Mouse (Mus musculus) embryo, embryonic 11.5 days (tissue): ENCODE data around the gene Wwc2.

Source experiments
- DNase-seq: peaks from one replicate; pipeline ENCODE4 v3.0.0-alpha.2; 2012; ENCODE audit warnings: low read depth, low spot score

The Wwc2 gene

DNA sequence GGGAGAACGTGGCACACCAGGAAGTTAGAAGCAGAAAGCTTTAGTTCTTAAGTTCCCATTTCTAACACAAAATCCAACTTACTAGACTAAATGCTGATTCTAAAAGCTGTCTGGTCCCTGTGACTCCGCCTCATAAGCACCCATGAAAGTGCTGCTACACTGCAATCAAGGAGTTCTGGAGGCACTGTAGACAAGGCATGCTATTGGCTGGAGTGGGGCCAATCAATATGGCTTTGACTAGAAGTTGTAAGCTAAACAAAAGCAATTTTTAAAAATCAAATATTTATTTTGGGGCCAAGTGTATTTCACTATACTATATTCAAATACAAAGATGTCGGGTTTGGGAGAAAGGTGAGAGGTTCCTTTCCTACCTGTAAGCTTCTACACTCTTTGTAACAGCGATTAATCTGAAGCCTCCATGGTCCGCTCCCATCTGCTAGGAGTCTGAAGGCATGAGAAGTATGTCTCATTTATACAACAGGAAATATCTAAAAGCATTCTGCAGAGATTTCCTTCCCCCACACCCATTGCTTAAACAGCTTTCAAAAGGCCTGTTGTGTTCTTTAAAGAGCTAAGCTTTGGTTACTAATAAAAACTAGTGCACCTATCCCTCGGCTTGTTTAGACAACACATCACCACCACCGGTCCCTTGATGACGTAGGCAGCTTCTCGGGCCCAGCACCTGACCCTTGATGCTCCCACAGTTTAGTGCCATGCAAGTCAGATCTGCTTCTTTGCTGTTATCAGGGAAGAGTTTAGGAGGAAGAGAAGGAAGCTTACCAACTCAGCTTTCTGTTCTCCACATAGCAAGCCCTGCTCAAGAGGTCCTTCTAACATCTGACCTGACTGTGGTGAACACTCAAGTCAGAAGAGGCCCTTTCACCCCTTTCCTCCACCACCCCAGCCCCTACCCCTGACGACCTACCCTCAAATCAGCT lies 50.5 kb downstream of the Wwc2 start:
- no peak for DNase-seq

DNA sequence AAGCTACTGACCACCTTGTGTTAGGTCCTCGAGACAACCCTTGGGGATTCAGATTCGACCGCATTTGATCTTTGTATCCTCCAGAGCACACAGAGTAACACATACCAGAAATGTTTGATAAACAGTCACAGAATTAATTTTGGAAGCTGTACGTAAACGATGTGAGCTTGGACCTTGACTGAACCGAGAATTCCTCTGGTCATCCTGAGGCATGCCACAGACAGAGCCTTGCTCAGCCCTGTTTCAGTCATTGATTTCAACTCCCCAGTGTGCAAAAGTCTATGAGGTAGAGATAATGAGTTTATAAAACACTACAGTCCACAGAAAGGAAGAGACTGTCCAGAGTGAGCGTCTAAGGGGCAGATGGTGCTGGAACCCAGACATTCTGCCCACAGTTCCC lies 51.5 kb downstream of the Wwc2 start:
- DNase-seq = no peak

DNA sequence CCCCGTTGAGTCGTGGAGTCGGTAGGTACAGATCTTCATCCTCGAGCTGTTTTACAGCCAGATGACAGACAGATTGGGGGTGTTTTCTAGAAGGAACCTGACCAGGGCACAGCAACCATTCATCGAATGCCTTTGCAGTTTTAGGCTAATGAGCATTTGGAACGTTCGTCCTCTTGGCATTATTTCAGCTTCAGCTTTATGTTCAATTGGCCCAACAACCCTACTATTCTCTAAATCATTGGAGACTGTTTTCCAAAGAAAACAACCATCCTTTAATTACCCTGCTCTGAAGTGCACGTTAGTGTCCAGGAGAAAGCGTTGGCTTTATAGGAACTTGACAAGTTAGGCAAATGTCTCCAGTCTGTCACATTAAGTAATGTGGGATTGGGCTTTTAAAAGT lies 54.3 kb downstream of the Wwc2 start:
- DNase-seq = no peak

DNA sequence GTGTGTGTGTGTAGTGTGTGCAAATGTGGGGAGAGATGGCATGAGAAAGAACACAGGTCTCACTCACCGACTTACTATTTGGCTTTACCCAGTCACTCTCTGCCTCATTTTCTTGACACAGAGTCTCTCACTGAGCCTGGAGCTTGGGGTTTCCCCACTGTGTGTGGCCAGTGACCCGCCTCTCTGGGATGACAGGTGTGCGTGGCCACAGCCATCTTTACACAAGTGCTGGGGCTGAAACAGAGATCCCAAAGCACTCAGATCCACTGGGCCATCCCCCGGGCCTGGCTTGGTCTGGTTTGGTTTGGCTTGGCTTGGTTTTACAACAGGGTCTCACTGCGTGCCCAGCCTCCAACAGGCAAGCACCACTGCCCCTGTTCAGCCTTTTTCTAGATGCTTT lies 55.3 kb downstream of the Wwc2 start:
- DNase-seq = no peak

DNA sequence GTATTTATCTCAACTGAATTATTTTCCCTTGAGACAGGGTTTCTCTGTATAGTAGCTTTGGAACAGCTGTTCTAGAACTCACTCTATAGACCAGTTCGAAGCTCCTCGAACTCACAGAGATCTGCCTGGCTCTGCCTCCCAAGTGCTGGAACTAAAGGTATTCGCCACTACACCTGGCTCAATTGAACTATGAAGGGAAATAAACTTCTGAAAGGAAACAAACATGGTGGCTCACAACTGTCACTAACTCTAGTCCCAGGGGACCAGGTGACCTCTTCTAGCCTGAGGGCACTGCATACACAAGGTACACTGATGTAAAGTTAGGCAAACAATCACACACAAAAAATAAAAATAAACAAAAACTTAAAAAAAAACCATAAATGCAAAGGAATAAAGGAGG lies 57.6 kb downstream of the Wwc2 start:
- no peak for DNase-seq

DNA sequence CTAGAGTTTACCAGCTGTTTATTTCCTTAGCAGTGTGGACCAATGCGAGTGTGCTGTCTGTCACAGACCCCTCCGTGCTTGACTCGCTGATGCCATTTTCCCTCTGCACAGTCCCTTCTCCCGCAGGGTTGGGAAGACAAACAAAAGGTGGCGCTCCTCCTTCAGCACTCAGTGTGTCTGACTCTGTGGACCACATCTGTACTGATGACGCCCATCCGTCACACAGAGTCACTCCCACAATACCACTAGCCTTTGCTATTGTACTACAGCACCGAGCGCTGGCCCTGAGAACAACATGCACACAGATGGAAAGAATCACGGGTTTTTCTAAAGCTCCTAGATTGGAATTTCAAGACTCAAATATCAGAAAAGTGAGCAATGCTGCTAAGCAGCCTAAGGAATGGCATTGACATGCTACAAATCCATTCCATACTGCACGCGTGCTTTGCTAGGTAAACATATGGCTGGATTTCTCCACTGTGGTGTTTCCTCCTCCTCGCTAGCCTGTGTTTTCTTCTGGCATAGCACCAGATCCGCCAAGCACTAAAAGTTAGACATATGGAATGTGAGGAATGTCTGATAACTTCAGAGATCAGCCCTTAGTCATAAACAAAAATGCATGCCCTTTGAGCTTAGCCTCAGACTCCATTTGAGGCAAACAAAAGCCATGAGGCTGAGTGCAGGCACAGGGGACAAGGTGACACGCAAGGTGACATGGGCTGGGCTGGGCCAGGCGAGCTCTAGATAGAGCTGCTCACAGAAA lies 58.5 kb downstream of the Wwc2 start:
- peak; percentile 35 for DNase-seq

DNA sequence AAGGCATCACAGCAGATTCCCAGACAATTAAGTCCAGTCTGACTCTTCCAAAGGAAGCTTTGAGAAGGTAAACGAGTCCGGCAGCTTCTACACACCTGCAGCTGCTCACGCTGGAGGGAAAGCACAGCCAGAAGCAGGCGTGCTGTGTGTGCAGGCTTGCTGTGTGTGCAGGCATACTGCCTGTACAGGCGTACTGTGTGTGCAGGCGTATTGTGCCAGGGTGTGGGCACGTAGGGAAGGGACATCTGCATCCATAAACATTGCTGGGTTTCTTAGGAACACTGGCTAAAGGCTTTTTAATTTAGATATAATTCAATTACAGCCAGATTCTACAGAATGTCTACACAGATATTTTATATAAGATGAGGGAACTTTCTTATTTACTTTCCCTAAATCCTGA lies 59.4 kb downstream of the Wwc2 start:
- no peak for DNase-seq

DNA sequence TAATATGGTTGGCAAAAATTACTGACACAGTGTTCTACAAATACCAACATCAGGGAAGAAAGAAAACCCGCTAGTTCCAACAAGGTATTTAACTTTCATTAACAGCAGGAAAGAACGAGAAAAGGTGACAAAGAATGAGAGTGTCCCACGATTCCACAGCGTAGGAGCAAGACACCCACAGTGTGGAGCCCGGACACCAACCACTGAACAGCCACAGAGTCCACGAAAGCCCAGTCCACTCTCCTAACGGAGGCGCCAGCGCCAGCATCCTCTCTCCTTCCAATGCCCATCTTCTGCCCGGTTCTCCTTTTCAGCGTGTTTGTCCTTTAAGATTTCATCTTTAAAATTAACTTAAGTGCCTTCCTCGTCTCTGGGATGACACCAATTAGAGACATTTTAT lies 61.1 kb downstream of the Wwc2 start:
- DNase-seq = no peak

DNA sequence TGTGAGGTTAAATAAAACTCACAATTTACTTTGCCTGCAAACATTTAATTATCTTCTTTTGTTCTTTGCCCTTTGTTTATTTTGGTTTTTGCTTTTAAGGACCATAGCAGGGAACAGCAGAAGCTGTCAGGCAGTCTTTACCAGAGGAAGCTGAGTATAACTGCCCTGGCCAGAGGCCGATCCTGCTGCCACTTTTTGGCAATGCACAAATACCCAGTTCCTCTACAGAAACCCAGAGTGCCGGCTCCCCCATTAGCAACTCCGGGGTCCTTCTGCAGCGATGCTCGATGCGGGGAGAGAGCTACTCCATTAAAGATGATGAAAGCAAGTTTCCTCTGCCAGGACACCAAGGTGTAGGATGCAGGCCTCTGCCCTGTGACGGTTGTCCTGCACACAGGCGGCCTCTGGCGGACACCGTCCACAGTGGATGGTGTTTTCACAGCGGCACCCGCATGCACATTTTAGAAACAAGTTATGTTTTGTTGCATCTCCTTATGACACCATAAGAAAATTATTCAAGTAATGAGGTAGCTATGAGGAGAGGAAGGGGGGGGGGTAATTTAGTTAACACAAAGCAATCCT lies 62.0 kb downstream of the Wwc2 start:
- DNase-seq = no peak

DNA sequence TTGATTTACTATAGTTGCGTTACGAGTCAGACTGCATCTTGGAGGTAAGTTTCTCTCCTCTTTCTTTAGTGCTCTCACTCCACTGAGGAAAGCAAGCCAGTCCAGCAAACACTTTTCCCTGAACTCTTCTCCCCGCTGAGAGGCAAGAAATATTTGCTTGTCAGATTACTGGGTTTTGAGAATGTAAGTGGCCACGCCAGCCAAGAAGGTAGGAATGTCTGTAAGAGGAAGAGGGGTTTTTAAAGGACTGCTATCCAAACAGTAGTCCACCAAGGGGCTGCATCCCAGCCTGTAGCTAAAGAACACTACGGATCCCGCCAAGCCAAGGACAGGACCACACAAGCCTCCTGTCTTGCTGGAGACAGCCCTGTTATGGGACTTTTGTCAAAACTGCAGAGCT lies 65.8 kb downstream of the Wwc2 start:
- DNase-seq = no peak

DNA sequence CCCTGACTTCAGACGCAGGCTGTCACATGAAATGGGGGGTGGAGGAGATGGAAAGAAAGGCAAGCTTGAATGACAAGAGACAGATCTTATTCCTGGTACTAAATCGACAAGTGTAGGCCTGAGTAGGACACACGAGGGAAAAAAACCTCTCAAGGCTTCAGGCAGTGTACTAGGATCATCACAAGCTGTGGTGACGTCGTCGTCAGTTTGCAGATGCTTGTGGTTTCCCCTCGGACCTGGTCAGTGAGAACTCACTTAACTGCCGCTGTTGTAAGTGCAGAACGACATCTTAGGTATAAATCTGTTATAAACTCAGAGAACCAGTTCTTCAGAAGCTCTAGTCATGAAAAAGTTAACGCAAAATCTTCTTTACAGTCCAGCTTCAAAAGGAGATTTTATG lies 67.9 kb downstream of the Wwc2 start:
- no peak for DNase-seq

DNA sequence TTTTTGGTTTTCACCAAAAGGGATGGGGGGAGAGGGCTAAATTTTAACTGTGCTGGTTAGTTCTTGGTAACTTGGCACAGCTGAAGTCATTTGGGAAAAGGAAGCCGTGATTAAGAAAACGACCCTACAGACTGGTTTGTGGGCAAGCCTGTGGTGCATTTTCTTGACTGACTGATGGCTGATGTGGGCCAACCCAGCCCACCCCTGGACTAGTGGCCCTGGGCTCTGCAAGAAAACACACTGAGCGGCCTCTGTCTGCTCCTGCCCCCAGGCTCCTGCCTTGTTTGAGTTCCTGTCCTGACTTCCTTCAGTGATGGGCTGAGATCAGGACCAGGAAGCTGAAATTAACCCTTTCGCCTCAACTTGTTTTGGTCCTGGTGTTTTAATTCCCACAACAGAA lies 68.7 kb downstream of the Wwc2 start:
- no peak for DNase-seq

DNA sequence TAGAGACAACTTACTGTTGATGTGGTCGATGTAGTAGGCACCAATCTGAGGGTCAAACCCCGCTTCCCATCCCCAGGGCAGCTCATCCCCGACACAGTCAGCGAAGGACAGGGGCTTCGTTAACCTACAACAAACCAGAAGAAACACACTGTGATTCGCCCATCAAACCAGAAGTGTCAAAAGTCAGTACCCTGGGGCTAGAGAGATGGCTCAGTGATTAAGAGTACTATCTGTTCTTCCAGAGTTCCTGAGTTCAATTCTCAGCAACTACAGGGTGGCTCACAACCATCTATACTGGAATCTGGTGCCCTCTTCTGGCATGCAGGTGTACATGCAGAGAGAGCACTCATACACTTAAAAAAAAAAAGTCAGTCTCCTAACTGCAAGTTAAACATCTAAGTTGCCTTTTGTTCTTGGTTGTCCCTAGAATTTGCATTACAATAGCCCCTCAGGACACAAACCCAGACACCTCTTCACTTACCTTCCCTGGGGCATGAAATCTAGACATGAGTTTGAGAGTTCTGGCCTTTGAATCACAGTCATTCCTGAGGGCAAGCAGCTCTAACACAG lies 70.1 kb downstream of the Wwc2 start:
- DNase-seq = no peak

DNA sequence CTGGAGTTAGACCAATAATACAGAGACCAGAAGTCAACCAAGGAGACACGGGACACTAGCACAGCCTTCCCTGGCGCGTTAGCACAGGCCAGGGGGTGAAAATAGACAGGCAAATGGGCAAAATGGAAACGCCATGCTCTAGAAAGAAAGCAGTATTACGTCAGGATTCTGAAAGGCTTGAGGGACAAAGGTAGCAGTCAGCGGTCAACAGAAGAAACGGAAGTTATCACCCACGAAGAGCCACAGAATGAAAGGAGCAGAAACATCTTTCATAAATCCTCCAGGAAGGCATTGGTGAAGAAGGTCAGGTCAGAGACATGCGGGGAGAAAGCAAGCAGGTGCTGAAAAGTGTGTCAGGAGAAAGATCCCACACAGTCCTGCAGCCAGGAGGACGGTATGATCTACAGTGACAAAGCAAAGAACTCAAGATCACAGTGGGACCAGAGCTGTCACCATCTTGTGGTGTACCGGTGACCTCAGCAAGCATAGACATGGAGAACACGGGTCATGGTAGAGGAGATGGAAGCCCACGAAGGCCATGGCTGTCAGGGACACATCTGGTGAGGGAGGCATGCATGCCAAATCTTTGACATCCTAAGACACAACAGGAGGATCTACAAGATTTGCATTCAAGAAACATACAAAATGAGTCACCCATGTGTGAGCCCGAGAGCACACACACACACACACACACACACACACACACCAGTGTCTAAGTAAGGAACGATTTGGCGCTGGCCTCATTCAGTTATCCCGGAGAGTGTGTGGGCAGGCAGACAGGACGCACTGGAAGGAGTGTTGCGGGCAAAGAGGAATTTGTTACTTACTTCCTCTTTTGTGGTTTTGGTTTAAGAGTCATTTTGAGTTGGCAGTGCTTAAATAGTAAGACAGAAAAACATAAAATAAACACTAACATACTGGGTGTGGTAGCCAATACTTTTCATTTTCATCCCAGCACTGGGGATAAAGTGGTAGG lies 73.4 kb downstream of the Wwc2 start:
- no peak for DNase-seq

DNA sequence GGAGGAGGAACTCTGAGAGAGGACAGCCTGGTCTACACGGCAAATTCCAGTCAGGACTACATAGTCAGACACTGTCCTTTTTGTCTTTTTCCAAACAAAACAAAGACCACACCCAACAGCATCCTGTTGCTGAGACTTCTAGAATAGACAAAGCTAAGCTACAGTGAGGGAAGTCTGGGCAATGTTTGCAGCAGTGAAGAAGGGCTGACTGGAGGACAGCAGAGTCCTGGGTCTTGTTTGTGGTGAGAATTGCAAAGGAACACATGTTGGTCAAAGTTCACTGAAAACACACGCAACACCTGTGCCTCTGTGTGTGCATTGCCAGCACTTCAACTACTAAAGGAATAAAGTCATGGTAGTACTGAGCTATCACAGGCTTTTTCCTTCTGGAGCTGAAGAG lies 75.2 kb downstream of the Wwc2 start:
- no peak for DNase-seq

DNA sequence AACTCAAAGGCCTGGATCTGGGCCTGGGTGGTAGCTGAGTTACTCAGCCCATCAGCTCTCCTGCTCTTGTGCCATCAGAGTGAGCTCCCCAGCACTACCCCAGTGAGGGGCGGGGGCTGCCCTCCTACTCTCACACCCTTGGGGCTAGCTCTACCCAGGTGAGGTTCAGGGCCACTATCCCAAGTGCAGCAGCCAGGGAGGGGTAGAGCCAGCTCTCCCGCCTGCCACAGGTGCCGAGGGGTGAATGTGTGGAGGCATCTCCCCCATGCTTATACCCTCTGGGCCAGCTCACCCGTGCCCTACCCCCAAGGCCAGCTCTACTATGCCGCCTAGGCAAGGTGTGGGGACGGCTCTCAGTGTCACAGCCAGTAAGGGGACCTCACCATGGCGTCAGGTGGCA lies 75.8 kb downstream of the Wwc2 start:
- DNase-seq = no peak

DNA sequence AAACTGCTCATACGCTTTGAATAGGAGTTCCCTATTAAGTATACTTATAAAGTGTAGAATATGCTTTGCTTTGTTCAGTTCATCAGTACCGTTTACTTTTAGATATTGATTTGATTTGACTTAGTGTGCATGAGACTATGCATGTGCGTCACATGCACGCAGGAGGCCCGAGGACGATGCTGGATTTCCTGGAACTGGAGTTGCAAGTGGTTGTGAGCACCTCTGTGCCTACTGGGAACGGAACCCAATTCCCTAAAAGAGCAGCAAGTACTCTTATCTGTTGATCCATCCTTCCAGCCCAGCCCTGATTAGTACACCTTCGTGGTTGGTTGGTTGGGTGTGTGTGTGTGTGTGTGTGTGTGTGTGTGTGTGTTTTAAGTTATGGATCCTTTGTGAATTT lies 76.6 kb downstream of the Wwc2 start:
- no peak for DNase-seq

DNA sequence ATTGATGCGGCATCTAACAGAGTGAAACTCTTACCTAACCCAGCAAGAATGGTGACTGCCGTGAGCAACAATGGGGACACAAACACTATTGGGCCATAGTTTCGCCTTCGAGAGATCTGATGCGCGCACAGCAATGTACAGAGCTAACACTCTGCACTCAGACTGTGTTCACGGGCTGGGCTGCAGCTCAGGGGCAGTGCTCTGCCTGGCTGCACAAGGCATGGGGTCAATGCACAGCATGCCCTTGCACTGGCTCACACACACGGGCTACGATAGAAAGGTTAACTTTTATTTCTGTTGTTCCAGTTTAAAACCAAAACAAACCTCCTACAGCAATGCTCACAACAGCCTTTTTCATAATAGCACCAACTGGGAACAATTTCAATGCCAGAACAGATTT lies 77.1 kb downstream of the Wwc2 start:
- no peak for DNase-seq

DNA sequence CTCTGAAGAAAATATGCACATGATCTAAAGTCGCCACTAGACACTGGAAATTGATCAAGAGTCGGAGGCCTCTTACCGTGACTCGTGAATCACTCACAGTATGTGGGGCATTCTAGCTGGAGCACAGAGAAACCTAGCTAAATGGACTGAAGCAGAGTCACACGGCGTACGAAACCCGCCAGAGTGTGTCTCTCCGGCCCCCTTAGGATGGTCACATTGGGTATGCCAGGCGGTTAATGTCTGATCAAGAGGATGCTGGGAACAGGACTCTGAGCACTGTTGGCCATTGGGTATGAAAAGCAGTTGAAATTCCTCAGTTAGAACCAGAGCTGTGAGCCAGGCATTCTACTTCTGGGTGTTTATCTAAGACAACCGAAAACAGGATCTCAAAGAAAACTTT lies 81.0 kb downstream of the Wwc2 start:
- DNase-seq = no peak

DNA sequence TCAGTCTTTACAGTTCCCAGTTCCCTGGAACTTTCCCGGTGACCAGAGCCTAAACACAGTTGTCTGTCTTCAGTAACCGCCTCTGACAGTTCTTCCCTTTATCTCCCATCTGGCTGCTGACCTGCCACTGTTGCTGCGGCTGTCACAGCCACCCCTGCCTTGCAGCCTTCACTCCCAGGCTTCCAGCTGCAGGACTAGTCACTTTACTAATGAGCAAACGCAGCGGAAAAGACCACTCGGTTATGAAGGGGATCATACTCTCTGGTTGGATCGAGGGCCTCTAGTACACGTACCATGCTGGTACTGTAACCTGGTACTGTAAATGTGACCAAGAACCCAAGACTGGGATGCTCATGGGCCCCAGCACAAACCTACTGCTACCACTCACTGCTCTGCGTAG lies 83.7 kb downstream of the Wwc2 start:
- DNase-seq = no peak

DNA sequence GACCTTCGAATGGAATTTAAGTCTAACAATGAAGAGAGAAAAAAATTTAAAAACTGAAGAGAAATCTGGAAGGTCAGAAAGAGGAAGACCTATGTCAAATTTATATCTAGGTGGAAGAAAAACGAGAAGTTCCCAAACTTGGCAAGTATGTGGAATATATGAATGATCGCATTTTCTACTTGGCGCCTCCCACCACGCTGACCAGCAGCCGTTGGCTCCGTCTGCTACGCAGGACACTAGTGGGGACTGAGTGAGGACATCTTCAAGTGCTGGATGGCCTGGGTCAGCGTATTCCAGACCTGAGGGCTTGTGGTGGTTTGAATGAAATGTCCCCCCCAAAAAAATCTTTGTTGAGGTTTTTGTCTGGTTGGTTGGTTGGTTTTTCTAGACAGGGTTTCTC lies 84.6 kb downstream of the Wwc2 start:
- no peak for DNase-seq
